Mouse (Mus musculus) lung, postnatal 0 days (tissue): ENCODE data around the gene Ube2d1.

Experiments used
- CTCF ChIP-seq: IDR thresholded peaks from 2 replicates; pipeline ENCODE4 v1.5.1; 2016; ENCODE audit warnings: antibody characterized with exemption, mild to moderate bottlenecking
- EP300 ChIP-seq: IDR thresholded peaks from 2 replicates; pipeline ENCODE4 v1.6.1; 2016; ENCODE audit warnings: antibody characterized with exemption, mild to moderate bottlenecking, control low read depth

DNA sequence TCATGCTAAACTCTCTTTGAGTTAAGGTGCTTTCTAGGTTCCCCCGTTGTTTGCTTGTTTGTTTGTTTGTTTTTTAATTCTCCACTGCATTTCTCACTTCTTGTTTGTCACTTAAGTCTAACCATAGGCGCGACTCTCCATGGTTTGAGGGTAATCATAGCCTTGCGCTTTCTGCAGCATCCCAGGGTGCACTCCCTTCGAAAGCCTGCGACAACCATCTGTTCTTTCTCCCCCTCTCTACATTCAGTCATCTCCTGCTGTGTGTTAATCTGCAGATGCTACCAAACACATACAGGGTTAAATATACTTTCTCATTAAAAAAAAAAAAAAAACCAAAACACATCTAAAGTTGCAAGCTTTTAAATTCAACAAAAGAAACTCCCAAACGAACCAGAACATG is 31.4 kb upstream of the Ube2d1 start:
- TF ChIP-seq CTCF (no peak), EP300 (no peak)
